Mouse (Mus musculus) left cerebral cortex, adult 9 months (tissue): ENCODE measurements around the gene Inafm2.

Source experiments
- DNase-seq, 2 experiments: peaks; one replicate each; pipeline ENCODE4 v3.0.0; 2022; ENCODE audit warnings: low spot score in 2 of 2

The Inafm2 gene

DNA sequence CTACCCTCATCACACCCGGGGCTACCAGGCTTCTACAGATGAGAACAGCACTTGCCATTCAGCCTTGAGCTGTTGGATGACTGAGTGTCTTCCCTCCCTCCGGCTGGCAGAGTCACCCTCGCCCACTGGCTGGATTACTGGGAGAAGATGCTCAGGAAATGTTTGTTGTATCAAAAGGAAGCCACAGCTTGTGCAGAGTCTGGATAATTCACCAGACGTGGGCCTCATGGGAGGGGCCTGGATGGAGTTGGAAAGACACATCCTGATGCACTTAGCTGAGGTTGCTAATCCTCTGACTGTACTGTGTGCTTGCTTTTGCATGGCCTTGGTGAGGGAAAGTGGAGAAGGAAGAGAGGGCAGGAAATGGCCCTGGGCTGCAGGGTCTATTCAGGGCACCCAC is 10.5 kb downstream of the Inafm2 start:
- DNase-seq, result no peak

DNA sequence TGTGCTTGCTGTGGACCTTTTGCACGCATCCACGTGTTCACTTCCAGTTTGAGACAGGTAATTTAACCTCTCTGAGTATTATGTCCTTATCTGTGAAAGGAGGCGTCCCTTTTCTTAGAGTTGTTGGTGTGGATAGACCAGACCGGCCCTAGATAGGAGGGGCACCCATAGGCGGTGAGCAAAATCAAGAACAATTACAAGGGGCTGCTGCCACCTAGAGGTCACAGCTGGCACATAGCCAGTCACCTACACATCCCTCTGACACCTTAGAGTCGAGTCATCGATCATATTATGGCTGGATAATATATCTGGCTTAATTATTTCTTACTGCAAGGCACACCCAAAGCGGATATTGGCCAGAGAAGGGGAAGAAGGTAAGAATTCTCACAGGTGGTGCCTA is 14.3 kb downstream of the Inafm2 start:
- no peak for DNase-seq

DNA sequence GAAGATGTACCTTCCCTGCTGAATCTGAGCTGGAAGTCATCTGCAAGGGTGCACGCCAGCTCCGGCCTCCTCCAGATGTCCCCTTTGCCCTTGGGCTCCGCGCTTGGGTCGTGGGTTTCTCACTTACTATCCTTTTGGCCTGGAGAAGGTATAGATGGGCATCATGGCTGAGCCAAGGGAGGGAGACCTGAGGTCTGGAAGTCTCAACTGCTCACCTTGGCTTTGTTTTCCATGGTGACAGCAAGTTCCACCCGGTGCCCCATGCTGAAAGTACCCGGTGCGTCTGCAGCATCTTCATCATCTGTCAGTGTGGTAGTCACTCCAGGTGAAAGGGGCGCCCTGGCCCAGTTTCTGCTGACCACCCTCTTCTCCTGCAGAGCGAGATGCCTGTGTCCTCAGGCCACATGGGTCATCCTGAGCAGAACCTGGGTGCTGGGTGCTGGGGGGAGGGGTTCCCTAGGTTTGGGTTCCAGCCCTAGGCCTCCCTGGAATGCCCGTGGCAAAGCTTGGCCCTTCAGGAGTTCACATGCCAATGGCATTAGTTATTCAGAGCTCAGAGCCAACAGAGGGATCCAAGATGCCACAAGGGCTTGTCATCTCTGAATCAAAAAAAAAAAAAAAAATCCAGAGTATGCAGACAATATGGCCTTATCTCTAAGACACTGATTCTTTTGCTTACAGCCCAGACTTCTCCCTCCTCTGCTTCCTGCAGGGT is 14.9 kb downstream of the Inafm2 start:
- no peak for DNase-seq

DNA sequence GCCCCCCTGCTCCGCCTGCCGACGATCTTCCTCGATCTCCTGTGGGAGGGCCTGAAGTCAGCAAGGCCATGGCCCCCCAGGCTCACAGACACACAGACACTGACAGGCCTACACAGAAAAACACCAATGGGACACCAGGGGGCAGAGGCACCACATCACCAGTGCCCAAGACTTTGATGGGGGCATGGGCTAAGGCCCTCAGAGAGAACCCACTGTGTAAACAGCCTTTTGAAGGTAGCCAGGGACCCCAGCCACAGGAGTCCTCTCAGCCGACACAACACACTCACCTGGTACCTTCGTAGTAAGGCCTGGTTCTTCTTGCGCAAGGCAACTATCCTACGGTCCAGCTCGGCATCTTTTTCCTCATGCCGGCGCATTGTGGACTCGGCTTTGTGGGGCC is 15.8 kb downstream of the Inafm2 start:
- DNase-seq, result no peak

DNA sequence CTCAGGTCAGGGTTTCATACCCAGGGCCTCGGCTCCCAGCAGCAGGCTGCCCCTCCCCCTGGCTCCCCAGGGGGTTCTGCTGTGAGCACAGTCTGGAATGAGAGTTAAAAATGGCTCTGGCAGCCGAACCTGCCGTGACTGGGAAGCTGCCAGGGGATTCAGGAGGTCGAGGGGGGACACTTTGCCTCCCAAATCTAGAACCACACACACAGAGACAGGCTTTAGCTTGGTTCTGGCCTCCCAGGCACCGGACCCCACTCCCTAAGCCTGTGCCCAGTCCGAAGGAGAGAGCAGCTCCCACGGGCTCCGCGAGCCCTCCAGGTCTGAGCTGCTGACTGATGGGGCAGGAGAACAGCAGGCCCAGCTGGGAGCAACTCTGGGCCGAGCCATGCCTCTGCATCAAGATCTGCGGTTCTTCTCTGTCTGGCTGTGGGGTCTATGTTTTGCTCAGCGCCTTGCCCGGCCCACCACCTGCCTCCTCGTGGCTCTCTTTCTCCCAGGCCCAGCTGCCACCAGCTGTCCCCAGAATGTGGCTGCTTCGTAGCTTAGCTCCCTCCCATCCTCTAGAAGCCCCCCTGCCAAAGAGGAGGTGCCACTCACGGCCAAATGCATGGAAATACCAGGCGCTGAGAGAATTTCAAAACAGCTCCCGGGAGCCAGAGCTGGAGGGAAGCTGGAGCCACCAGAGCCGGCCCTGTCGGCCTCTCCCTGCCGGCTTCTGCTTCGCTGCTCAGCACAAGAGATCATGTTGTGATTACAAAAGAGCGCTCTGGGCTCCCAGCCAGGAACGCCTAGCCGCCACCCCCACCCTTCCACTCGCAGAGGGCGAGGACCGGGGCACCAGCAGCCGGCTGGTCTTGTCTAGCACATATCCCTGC is 16.6 kb downstream of the Inafm2 start, which contains the start of gene Ccdc9b:
Ccdc9b (minus strand) TSS at position 756 of the 878 bp plus-strand sequence.
- peak; percentile 70 to 89 for DNase-seq

DNA sequence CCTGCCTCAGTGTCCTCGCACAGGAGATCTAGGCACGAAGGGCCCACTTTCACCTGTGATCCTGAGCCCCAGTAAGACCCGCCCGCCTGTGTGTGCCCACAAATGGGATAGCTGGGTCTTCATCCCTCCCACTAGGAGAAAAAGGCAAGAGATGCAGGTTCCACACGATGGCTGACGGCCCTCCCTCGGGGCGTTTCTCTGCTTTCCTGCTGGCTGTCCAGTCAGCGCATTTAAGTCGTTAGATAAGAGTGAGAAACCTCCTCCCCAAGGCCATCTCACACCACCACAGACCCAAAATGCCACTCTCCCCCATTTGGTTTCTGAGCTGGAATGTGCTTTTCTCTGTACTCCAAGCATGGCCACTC is 17.2 kb downstream of the Inafm2 start:
- DNase-seq, result no peak

DNA sequence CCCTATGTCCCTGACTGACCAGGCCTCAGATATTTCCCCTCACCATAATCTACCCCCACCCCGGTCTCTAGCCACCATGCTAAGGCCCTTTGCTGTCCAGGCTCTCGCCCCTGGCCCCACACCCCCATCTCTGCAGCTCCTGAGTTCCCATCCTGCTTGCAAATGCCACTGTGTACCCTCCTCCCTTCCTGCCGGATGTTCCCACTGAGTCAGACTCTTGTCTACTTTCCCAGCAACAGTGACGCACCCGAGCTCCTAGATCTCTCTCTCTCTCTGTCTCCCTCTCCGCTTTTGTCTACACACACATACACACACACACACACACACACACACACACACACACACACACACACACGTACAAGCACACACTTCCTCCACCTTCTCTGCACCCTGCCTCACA is 17.9 kb downstream of the Inafm2 start:
- DNase-seq, result peak in 1 of 2 experiments; percentile 61

DNA sequence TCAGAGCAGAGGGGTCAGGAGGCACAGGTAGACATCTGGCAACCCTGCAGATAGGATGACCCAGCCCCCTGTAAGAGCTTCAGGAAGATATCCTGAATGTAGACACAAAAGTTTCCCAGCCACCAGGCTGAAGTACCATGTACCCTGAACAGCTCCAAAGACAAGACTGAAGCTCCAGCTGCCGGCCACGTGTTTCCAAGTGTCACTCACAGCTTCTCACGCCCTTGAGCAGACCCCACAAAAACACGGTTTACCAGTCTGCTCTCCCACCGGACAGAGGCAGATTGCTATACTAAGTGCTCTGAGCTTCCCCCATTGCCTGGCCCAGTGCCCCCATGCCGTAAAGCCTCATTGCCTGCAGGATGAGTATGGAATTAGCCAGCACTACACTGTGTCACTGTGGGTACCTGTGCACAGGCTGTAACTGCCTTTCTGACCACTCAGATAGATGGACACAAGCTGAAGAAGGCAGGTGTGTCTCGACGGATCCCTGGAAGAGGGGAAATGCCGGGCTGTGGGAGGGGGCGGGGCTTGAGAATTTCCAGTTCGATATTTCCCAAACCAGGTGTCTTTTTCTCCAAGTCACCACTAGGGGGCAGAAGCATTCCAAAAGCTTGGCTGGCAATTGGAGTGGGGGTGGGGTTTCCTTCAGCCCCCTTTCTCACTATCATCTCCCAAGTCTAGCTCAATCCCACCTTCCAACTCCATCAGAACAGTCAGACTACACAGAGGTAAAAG is 18.7 kb downstream of the Inafm2 start:
- peak in 1 of 2 experiments; percentile 64 for DNase-seq

DNA sequence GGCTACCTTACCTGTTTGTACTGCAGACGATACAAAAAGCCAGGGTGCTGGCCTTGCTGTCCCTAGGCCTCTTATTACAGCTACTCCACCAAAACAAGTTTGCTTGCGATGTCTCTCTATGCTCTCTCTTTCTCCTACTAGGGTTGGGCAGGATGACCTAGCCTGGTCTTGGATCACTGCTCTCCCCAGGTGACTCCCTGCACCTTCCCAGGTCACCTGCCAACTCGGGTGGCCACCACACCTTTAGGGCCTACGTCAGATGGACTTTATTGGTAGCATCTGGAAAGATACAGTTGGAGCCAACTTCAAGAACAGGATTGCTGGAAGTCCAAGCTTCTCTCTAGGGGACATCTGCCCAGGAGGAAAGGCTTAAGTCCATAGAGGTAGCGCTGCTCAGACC is 19.3 kb downstream of the Inafm2 start:
- no peak for DNase-seq

DNA sequence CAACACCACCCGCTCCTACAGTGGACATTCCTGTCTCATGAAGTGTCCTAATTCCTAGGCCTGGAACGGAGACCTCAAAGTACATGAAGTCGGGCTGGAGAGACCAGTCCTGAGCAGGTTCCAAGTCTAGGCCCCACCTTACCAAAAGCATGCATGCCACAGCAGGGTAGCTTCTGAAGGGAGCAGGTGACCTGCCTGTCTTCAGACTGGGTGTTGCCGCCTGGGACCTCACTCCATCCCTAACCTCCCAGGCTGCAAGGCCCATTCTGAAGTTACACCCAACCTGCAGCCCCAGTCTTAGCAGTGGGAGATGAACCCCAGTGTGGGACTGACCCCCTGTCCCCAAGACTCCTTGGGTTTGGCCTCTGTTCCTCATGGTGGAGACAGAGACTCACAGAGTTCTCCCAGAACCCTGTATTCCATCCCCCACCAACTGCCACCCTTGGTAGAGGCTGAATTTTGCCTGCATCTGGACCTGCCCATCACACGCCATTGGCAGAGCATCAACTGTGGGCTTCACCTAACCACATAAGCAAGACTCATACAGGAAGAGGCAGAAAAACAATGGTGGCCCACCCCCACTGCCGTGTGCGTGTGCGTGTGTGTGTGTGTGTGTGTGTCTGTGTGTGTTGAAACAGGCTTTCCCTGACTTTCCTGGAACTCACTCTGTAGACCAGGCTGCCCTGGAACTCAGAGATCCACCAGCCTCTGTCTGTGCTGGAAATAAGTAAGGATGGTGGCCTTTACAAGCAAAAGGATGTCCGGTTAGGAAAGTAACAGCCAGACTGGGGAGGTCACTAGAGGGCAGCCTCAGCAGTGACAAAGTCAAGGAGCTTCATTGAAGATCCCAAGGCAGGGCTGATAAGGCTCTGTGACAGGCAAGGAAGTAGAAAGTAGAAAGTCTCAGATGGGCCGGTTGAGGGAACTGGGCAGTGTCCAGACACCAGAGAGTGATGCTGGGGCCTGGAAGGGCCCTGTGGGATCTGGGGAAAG is 20.8 kb downstream of the Inafm2 start:
- DNase-seq, result no peak

DNA sequence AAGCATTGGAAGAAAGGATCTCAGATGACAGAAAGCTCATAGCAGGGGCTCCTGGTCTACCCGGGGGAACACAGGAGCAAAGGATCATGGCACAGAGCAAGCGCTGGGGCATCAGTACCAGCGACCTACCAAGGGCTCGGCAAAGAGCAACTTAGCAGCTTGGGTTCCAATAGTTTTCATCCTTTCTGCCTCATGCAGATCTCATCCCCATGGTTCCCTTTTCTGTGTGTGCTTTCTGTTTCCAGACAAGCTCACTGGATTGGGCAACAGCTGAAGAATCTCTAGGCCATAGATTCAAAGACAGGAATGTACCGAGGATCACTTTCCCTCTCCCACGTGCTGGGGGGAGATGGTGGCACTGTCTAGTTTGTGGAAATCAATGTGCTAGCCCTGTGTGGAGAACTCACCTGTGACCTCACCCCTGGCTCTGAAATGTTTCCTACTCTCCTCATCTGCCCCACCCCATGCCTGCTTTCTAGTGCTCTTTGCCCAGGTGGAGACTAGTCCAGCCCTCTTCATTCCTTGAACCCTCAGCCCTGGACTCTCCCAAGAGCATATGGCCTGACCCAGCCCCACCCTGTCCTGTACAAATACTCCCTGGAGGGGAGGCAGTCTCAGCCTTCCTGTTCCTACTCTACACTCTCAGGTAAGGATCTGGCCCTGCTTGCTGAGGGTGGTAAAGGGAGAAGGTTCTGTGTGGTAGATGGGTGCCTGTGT is 26.8 kb downstream of the Inafm2 start, which contains the start of gene Phgr1:
Phgr1 (plus strand) TSS at position 612 of the 717 bp plus-strand sequence.
- DNase-seq, result no peak

DNA sequence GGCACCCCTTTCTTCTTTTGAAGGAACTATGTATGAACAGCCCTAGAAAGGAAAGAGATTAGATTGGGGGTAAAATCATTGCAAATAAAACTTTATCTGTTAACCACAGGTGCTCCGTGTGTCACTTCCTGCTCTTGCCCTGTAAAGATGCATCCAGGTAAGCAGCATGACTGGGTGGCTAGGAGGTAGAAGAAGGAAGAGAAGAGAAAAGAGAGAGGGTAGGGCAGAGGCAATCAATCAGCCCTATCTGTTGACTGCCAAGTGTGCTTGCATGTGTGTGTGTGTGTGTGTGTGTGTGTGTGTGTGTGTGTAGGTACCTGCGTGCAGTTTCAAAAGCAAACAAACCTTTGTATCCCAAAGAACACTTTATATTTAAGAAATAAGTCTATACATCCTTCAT is 29.0 kb downstream of the Inafm2 start:
- DNase-seq, result no peak

DNA sequence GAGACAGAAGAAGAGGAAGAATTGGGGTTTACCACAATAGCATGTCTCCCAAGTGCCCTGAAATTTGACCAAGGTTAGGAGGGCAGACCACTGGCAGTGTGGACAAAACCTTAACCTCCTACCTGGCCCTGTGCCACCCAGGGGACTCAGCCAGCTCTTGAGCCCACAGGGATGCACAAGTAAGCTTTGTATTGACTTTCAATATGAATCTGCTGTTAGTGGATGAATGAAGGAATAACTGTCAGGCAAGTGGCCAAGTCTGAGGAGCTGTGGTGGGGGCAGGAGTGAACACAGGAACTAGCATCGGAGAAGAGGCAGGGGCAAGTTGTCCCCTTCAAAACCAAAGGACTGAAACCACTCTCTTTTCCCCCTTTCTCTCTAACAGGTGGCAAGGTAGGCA is 29.8 kb downstream of the Inafm2 start:
- DNase-seq, result peak in 1 of 2 experiments; percentile 49

DNA sequence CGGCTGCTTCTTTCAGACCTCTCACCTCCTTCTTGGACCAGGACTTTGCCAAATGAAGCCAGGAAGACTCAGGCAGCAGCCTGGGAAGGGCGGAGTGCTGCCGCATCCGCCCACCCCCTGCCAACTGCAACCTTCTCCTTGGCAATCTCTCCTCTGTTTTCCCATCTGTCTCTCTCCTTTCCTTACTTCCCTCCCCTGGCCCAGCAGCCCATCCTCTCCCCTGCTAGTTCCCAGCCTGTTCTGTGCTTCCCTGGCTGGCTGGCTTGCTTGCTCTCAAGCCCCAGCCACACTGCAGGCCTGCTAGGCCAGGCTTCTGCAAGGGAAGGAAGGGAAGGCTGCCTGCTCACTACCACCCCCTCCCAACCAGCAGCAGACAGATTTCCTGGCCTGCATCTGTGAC is 30.3 kb downstream of the Inafm2 start:
- peak; percentile 59 to 82 for DNase-seq

DNA sequence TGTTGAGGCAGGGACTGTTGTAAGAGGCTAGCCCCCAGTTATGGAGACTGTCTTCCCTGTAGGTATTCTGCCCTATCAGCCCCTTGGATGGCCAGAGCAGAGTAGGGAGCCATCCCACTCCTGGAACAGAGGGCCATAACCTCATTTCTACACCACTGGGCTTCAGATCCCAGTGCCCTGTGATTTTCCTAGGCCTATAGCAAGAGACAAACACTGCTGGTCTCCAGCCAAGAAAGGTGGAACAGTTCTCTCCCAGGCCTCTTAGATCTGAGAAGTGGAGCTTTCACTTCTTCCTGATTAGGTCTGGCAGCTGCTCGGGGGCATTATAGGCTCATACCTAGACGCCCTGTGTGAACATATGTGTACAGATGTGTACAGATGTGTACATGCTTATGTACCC is 30.7 kb downstream of the Inafm2 start:
- DNase-seq, result no peak

DNA sequence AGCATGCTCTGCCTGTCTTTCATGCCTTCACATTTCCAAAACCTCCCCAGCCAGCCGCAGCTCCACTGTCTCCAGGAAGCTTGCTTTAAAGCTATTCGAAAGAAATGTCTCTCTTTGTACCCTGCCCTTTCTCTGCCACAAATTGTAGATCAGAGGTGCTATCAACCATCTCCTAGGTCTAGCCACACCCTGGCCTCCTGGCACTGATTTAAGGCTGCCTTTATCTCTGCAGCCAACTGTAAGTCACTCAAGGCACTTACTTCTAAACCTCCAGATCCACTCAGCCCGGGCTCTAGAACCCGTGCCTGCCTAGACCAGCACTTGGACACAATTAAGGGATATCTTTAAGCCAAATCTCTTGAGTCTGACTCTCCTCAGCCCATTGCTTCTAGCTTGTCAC is 32.9 kb downstream of the Inafm2 start:
- no peak for DNase-seq

DNA sequence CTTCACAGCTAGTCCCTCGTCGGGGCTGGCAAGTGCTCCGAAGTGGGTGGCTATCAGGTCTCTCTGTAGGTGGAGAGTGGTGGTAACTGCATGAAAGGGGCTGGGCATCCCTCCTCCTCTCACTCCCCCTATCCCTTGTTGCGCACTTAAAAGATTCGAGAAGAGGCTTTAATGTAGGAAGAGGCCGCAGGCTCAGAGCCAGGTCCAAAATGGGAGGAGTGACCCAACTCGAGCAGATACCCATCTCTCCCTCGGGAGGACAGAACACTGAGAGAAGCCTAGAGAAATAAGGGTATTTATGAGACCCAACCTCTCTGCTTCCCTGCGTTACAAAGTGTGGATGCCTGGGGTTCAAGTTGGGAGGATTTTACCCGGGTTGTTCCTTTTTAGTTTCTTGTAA is 33.5 kb downstream of the Inafm2 start:
- no peak for DNase-seq

DNA sequence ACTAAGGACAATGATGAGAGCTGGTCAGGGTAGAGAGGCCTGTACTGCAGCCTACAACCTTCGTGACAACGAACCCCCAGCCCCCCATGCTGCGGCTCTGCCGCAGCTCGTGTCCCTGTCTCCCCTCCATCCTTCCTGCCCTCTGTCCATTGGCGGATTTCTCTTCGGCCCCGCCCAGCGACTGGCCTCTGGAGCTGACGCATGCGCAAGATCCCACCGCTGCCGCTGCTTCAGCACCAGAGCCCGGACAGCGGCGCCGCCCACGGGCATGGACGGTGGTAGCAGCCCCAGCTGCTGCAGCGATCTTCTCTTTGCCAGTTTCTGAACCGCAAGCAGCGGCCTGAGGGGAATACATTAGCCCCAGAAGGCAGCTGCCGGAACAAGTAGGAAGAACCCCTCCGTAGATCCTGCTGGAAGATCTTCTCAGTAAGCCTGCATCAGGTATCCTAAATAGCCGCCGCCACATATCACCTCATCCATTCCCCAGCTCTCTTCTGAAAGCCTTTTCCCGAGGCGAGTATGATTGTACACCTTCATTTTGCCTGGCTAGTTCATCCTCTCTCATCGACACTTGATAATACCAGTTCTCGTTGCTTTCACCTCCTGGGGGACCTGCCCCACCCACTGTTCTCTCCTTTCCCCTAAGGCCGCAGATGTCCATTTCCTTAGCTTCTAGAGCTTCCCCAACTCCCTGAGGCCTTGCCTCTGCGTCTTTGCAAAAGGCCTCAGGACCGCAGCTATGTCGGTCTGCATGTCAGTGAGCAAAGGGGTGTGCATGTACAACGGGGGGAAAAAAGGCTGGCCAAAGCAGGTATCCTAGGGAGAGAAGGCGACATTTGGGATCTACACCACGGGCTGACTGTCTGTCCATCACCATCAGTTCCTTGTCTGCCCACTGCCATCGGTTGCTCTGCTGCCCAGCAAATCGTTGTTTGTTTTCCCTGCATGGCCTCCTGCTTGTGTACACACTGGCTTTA is 34.2 kb downstream of the Inafm2 start, which contains the start of gene Disp2:
Disp2 (plus strand) TSS at position 216 of the 977 bp plus-strand sequence.
- peak; percentile 87 to 96 for DNase-seq

DNA sequence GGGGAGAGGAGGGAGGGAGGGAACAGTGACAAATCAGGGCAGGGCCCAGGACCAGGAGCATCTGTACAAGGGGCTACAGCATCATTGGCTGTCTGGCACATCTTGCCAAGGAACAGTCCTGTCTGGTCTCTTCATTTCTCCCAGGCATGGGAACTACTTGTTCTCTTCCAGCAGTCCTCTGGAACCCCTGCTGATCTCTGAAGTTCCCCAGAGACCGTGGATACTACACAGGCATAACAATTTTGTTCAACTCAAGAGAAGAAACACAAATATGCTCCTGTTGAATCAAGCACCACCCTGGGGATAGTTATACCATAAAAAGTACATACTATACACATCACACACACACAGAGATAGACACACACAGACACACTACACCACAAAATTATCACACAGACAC is 35.6 kb downstream of the Inafm2 start:
- no peak for DNase-seq
